Mouse (Mus musculus) layer of hippocampus, adult 6 months (tissue): ENCODE measurements around the gene Ankrd2. TPM values are rescaled to one million over a fixed set of nuclear protein-coding genes. Genes with fewer than 3 reads are reported as not detected.

Experiments used
- long read RNA-seq, 2 experiments: library from polyadenylated mRNA; unstranded; transcript quantifications; one replicate each; pipeline ENCODE4 v2.0.0; 2019 to 2020
- polyA plus RNA-seq: library from polyadenylated mRNA; unstranded; fragments of <200 nt; fragmentation: Nextera tagmentation; gene quantifications from 2 replicates; pipeline ENCODE4 v1.2.3, GENCODE M21; 2021

Ankrd2 gene
- 0.50 and 0.56 TPM in 2 replicates for polyA plus RNA-seq
- long read RNA-seq, experiment 1: 0 reads
- long read RNA-seq, experiment 2: 0 reads

GRCm38 (mm10) chr19:42035456-42036248 is at the start of gene Ankrd2:
TSS of gene Ankrd2 (plus strand) at chr19:42036000.

GRCm38 (mm10) chr19:42045269-42046102 is 9.7 kb downstream of the Ankrd2 start, which contains the start of gene Hoga1:
TSS of gene Hoga1 (plus strand) at chr19:42045610.

GRCm38 (mm10) chr19:42051948-42052347 is 16.1 kb downstream of the Ankrd2 start, which contains the start of gene 4933411K16Rik:
TSS of gene 4933411K16Rik (plus strand) at chr19:42052248.

GRCm38 (mm10) chr19:42086166-42086565 is 50.4 kb downstream of the Ankrd2 start, which contains the start of gene Morn4:
TSS of gene Morn4 (minus strand) at chr19:42086357.

GRCm38 (mm10) chr19:42089748-42090595 is 54.2 kb downstream of the Ankrd2 start, which contains the start of gene Pi4k2a:
TSS of gene Pi4k2a (plus strand) at chr19:42090470.

Other genes starting within 250 kb of the Ankrd2 start
- 0.52 and 0.65 TPM in 2 replicates for gene Arhgap19, start 234.0 kb upstream of the Ankrd2 start, polyA plus RNA-seq
- gene Frat1, start 206.0 kb upstream of the Ankrd2 start, polyA plus RNA-seq: 51.4 and 67.2 TPM in 2 replicates
- gene Frat2, start 187.9 kb upstream of the Ankrd2 start, polyA plus RNA-seq: 0.55 and 0.67 TPM in 2 replicates
- 12.1 and 13.1 TPM in 2 replicates for gene Rrp12, start 139.8 kb upstream of the Ankrd2 start, polyA plus RNA-seq
- gene Pgam1, start 124.1 kb upstream of the Ankrd2 start, polyA plus RNA-seq: 781 and 829 TPM in 2 replicates
- 53.5 and 54.9 TPM in 2 replicates for gene Exosc1, start 102.6 kb upstream of the Ankrd2 start, polyA plus RNA-seq
- 30.0 and 30.7 TPM in 2 replicates for gene Zdhhc16, start 102.5 kb upstream of the Ankrd2 start, polyA plus RNA-seq
- gene Mms19, start 54.8 kb upstream of the Ankrd2 start, polyA plus RNA-seq: 8.5 and 8.8 TPM in 2 replicates
- gene Ubtd1, start 54.2 kb upstream of the Ankrd2 start, polyA plus RNA-seq: 3.5 and 4.2 TPM in 2 replicates
- gene Hoga1, start 9.6 kb downstream of the Ankrd2 start, polyA plus RNA-seq: 0.73 and 0.92 TPM in 2 replicates
- gene 4933411K16Rik, start 16.2 kb downstream of the Ankrd2 start, polyA plus RNA-seq: not detected in 2 replicates
- 53.1 and 58.1 TPM in 2 replicates for gene Morn4, start 50.4 kb downstream of the Ankrd2 start, polyA plus RNA-seq
- 8.1 and 8.4 TPM in 2 replicates for gene Pi4k2a, start 54.5 kb downstream of the Ankrd2 start, polyA plus RNA-seq
- 65.3 and 67.0 TPM in 2 replicates for gene Avpi1, start 93.1 kb downstream of the Ankrd2 start, polyA plus RNA-seq
- gene Marveld1, start 111.4 kb downstream of the Ankrd2 start, polyA plus RNA-seq: 0.60 and 0.89 TPM in 2 replicates
- gene Zfyve27, start 128.0 kb downstream of the Ankrd2 start, polyA plus RNA-seq: 10.1 and 10.7 TPM in 2 replicates
- 0.28 and 1.5 TPM in 2 replicates for gene Sfrp5, start 166.3 kb downstream of the Ankrd2 start, polyA plus RNA-seq
- 105 and 124 TPM in 2 replicates for gene Golga7b, start 211.6 kb downstream of the Ankrd2 start, polyA plus RNA-seq